Mouse (Mus musculus) spleen, embryonic (tissue): Measurements from ENCODE around the gene Serp1.
"Not testable (repeated sequence)": the region's sequence is repeated elsewhere in the genome, so short reads cannot be mapped to it uniquely, and the experiment has no call there.

ENCODE experiments used
- CTCF ChIA-PET: fragments of 350-600 bp; sonication (Branson Sonifier 250); formaldehyde crosslinking; loops from one replicate; lab custom pipeline; 2022; lab: Charles Lee

The Serp1 gene

DNA sequence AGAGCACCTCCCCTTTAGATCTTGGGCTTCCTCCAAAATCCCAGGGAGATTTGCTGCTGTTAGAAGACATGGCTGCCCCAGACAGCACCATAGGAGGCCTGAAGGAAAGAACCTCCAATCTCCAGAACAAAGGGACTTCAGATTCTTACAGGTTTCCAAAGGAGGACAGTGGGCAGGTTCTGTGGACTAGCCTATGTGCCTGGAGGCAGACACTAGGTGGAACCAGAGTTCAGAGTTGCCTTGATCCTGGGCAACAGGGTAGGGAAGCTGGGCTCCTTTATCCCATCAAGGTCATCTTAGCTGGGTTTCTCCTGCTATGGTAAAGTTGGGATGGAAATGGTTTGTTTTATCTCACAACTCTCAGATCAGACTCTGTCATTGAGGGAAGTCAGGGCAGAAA is 14.1 kb downstream of the Serp1 start:
- CTCF ChIA-PET, result no interaction called here

DNA sequence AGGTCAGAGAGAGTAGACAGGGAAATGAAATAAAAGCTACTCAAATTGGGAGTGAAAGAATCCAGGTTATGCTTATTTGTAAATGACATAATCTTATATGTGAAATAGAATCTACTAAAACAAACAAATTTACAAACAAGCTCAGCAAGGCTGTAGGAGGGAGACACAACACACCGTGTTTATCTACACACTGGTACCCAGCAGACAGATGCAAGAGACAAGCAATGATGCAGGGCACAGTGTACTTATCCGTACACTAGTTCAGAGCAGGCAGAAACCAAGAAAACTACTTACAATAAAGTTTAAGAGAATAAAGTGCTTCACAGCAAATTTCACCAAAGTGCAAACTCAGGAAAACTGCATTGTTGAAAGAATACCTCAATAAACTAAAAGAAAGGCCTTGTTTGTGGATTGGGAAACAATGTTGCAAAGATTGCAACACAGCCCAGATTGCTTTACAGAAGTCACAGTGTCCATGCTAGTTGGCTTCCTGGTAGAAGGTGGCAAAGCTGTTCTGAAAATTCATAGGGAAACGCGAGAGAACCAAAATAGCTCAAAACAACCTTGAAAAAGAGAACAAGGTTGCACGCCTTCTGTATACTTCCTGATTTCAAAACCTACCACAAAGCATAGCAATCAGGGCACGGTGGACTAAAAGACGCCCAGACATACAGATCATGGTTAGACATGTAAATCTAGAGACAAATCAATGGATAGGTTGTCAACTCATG is 17.5 kb downstream of the Serp1 start:
- CTCF ChIA-PET, result no interaction called here

DNA sequence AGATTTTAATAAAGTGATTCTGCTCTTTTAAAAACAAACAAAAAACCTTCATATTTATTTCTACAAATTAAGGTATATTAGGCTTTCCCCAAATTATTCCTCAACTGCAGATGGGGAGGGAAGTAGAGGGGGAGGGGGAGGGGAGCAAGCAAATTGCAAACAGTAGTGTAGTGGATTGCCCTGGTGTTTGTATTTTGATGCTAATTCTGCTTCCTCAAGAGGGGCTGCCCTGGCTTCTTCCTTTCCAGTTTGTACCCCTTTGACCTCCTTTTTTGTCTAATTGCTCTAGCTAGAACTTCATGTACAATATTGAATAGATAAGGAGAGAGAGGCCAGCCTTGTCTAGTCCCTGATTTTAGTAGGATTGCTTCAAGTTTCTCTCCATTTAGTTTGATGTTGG is 21.0 kb downstream of the Serp1 start:
- CTCF ChIA-PET, result no interaction called here

DNA sequence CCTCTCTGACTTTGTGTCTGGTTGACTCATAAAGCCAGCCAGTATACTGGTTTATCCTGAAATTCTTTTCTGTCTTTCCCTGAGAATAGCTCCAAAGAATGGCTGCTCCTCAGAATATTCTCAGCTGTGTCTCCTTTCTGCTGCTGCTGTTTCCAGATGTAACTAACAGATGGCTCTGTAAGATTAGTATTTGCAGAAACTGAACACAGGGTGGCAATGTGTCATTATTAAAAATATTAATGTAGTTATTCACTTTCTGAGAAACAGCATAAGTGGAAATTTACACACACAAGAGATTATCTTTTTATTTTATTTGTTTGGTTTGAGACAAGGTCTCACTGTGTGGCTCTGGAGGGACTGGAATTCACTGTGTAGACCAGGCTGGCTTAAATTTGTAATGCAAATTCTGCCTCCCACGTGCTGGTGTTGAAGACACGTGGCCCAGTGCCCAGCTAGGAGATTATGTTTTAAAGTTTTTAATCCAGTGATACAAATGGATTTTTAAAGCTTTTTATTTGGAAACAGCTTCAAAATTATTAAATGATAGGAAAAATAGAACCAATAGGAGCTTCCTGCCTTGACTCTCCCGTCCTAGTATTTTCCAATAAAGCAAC is 21.9 kb downstream of the Serp1 start:
- CTCF ChIA-PET, result no interaction called here

GRCm38 (mm10) chr3:58501961-58502360 is 23.7 kb downstream of the Serp1 start:
- CTCF ChIA-PET, result interaction anchor here (0.7 to 1.1 kb wide), 2 partner anchors 80 to 162 kb away, joined by 4 to 7 read pairs; no protein-coding TSS in a partner anchor

- CTCF ChIA-PET, result no interaction called here
These were observed 32.1 kb downstream of the Serp1 start for GRCm38 (mm10) chr3:58493621-58494020.

DNA sequence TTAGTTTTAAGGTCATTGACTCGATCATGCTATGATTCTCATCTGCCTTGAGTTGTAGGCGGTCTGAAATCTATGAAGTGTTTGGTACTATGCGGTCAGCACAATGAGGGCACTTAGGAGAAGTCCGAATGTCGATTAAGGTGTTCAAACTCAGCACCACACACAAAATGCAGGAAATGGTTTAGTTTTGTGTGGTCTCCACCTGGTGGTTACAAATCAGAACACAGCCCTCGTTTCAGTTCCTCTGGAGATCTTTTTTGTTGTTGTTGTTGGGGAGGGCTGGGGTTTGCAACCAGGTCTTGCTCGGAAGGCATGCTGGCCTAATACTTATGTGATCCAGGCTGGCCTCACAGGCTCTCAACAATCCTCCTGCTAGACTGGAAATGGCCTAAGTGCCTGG is 34.9 kb downstream of the Serp1 start:
- CTCF ChIA-PET, result no interaction called here

DNA sequence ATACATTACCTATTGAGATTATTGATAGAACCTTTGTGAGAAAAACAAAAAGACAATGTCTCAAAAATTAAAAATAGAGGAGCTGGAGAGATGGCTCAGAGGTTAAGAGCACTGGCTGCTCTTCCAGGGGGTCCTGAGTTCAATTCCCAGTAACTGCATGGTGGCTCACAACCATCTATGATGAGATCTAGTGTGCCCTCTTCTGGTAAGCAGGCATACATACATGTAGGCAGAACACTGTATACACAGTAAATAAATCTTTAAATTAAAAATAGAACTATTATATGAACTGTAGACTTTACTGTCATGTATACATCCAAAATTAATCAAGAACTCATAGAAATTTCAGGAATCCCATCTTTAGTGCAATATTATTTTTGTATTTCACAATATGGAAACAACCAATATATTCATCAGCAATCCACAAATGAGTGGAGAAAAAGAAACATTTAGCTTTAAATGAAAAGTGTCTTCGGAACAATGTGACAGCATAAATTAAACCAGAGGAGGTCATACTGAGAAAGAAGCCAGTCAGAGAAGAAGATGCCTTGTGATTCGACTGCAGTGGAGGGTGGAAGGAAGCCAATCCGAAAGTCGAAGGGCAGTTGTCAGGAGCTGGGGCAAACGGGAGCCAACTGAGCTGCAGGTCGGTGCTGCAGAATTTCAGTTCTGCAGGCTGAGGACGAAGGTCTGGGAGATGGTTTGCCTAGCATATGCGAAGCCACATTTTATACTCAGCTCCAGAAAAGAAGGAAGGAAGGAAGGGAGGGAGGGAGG is 37.5 kb downstream of the Serp1 start:
- CTCF ChIA-PET, result interaction anchor here (0.8 to 0.9 kb wide), 2 partner anchors 19 to 41 kb away, joined by 3 read pairs; no protein-coding TSS in a partner anchor

DNA sequence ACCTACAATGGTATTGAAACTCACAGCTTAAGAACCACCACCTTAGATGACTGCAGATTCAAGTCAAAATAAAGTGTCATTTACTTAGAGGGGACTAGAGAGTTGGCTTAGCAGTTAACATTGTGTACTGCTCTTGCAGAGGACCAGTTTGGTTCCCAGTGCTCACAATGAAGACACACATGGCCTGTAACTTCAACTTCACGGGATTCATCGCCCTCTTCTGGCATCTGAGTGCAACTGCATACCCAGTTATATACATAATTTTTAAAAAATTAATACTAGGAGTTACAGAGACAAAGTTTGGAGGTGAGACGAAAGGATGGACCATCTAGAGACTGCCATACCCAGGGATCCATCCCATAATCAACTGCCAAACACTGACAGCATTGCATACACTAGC is 38.6 kb downstream of the Serp1 start:
- CTCF ChIA-PET, result no interaction called here

GRCm38 (mm10) chr3:58485883-58486282 is 39.8 kb downstream of the Serp1 start:
- CTCF ChIA-PET, result no interaction called here

- CTCF ChIA-PET, result no interaction called here
These were observed 46.8 kb downstream of the Serp1 start for GRCm38 (mm10) chr3:58478755-58479455.

DNA sequence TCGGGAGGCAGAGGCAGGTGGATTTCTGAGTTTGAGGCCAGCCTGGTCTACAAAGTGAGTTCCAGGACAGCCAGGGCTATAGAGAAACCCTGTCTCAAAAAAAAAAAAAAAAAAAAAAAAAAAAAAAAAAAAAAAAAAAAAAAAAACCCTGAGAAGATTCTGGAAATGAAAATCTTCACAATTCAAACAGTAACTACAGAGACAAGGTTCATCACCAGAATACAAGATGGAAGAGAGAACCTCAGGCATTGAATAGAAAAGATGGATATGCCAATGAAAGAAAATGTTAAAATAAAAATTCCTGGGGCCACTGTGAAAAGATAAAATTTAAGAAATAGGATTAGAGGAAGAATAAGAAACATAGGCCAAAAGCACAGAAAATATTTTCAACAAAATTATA is 50.4 kb downstream of the Serp1 start:
- CTCF ChIA-PET, result not testable (repeated sequence)
